Mouse (Mus musculus) C2C12 (cell line): Measurements from ENCODE around the gene Frmd4b. TPM values are rescaled to one million over a fixed set of nuclear protein-coding genes. Genes with fewer than 3 reads are reported as not detected.

Source experiments
- H3K27me3 ChIP-seq: one replicate; pipeline ENCODE4 v1.6.1; 2011; ENCODE audit not compliant: control insufficient read depth, insufficient read depth, insufficient read length
- H3K36me3 ChIP-seq: one replicate; pipeline ENCODE4 v1.6.1; 2011; ENCODE audit not compliant: control insufficient read depth, insufficient read depth
- H3K4me3 ChIP-seq: one replicate; pipeline ENCODE4 v1.5.1; 2011; ENCODE audit warnings: mild to moderate bottlenecking, control low read depth; ENCODE audit not compliant: poor library complexity, insufficient read depth, severe bottlenecking
- H3K79me2 ChIP-seq: one replicate; pipeline ENCODE4 v1.6.1; 2011; ENCODE audit not compliant: control insufficient read depth, insufficient read depth
- H3K79me3 ChIP-seq: one replicate; pipeline ENCODE4 v1.6.1; 2011; ENCODE audit warnings: low read depth, control low read depth
- H3ac ChIP-seq: one replicate; pipeline ENCODE3; 2011; ENCODE audit warnings: low read depth; ENCODE audit not compliant: control insufficient read depth, insufficient read length
- CEBPB ChIP-seq: IDR thresholded peaks from one replicate; pipeline ENCODE4 v1.6.1; 2011; ENCODE audit warnings: low read depth, mild to moderate bottlenecking, control low read depth, moderate library complexity
- CTCF ChIP-seq: IDR thresholded peaks from one replicate; pipeline ENCODE4 v1.5.1; 2011; ENCODE audit not compliant: control insufficient read depth, insufficient read depth, insufficient read length
- FOSL1 ChIP-seq: IDR thresholded peaks from one replicate; pipeline ENCODE4 v1.8.0; 2011; ENCODE audit warnings: mild to moderate bottlenecking, low read length; ENCODE audit not compliant: poor library complexity, insufficient read depth, severe bottlenecking
- MAX ChIP-seq: IDR thresholded peaks from one replicate; pipeline ENCODE4 v1.6.1; 2011; ENCODE audit warnings: mild to moderate bottlenecking, control low read depth
- MYOD1 ChIP-seq: IDR thresholded peaks from one replicate; pipeline ENCODE4 v1.6.1; 2011; ENCODE audit warnings: low read depth; ENCODE audit not compliant: control insufficient read depth, insufficient read length
- MYOG ChIP-seq: IDR thresholded peaks from one replicate; pipeline ENCODE4 v1.6.1; 2011; ENCODE audit not compliant: control insufficient read depth, insufficient read length; ENCODE audit errors: extremely low read depth
- USF1 ChIP-seq: IDR thresholded peaks from one replicate; pipeline ENCODE4 v1.6.1; 2011; ENCODE audit warnings: low read depth, mild to moderate bottlenecking, control low read depth, moderate library complexity
- polyA plus RNA-seq: library from polyadenylated mRNA; unstranded; fragments of >200 nt; fragmentation: generic; extraction: Trizol; gene quantifications from one replicate; pipeline ENCODE4 v1.2.1, GENCODE M21; 2012; ENCODE audit warnings: missing spikeins

Frmd4b gene
- polyA plus RNA-seq, 1 experiment, result not detected

DNA sequence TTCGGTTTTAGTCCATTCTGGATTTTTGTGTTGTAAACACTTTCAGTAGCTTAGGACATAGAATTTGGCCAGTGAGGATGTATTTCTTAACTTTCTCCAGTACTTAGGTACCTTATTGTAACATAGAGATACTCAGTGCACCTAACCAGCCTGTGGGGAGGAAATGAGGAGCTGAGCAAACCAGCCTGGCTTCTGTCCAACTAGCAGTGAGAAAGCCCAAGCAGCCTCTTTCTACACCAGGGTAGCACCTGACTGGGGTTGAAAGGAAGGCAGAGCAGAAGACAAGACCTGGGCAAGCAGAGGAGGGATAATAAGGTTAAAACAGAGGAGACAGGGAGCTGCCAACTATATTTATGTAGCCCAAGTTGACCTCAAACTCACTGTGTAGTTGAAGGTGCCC, 333.7 kb downstream of the Frmd4b start:
- Histone ChIP-seq H3K79me2 (no peaks in the 10 kb centered on the region), H3K27me3 (peaks cover 26% of the 10 kb centered on the region), H3K79me3 (no peaks in the 10 kb centered on the region), H3ac (no peak overlapping the region), H3K4me3 (no peak overlapping the region), H3K36me3 (no peaks in the 10 kb centered on the region)
- no peak for TF ChIP-seq MYOG
- no peak for TF ChIP-seq CEBPB
- no peak for TF ChIP-seq MYOD1
- TF ChIP-seq MAX, result no peak
- no peak for TF ChIP-seq USF1
- no peak for TF ChIP-seq FOSL1
- TF ChIP-seq CTCF, result no peak

DNA sequence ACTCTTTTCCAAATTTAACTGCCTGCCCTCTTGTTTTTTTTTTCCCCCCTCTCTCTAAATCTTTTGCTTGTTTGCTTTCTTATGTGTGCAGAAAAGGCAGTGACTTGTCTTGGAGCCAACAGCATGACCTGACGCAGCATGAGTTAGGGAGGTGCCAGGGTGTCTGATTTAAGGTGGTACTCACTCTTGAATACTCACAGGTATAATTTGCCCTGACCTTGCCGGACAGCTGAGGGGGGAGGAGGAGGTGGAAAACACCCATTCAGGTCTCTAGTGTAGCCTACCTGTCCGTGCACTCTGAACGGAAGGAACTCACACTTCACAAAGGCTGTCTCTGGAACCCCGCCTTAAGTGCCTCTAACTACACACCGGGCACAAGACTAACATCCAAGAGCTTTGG, 338.5 kb downstream of the Frmd4b start:
- H3K4me3 ChIP-seq, result no peak overlapping the region
- peaks cover 25% of the 10 kb centered on the region for H3K27me3 ChIP-seq
- no peak for TF ChIP-seq CTCF
- TF ChIP-seq USF1, result no peak
- TF ChIP-seq MYOD1, result no peak
- no peak for TF ChIP-seq CEBPB
- no peak for TF ChIP-seq MAX
- TF ChIP-seq FOSL1, result no peak
- no peak for TF ChIP-seq MYOG
- H3K79me3 ChIP-seq, result no peaks in the 10 kb centered on the region
- H3ac ChIP-seq, result no peak overlapping the region
- no peaks in the 10 kb centered on the region for H3K79me2 ChIP-seq
- H3K36me3 ChIP-seq, result no peaks in the 10 kb centered on the region

DNA sequence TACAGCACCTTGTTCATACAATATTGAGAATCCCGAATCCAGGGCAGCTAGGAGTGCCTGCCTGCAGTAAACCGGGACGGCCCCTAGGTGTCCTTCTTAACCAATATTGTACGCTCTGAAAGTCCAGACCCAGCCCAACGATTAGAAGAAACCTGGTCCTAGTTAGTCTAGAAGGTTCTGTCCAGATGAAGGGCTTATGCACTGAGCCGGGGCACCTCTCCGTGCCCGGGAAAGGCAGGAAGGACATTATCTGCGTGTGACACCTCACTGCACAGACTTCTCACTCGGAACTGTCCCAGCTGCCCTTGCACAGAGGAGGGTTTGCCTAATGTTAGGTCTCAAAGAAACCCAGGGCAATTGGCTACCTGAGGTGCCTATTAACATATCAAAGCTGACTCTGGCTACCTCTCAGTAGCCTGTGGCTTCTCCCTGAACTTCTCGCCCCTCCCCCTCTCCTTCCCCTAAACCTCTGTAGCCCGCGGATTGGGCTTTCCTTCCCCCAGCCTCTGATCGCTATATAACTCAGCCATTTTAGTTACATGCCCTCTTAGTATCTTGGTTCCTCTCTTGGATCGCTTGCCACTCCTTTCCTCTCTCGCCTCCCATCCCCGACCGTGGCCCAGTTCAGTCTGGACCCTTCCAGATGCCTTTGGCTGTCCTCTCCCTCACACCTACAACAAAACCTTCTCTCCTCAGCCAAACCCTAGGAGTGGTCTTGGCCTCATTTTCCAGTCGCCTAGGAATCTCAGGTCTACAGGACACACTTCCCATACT, 339.1 kb downstream of the Frmd4b start:
- Histone ChIP-seq H3K4me3 (no peak overlapping the region), H3K79me3 (no peaks in the 10 kb centered on the region), H3K27me3 (peaks cover 28% of the 10 kb centered on the region), H3K36me3 (no peaks in the 10 kb centered on the region), H3ac (peak overlapping the region; percentile 1), H3K79me2 (no peaks in the 10 kb centered on the region)
- no peak for TF ChIP-seq MYOG
- TF ChIP-seq MAX, result no peak
- no peak for TF ChIP-seq CEBPB
- peak; percentile 68 for TF ChIP-seq CTCF
- no peak for TF ChIP-seq USF1
- TF ChIP-seq FOSL1, result no peak
- no peak for TF ChIP-seq MYOD1

DNA sequence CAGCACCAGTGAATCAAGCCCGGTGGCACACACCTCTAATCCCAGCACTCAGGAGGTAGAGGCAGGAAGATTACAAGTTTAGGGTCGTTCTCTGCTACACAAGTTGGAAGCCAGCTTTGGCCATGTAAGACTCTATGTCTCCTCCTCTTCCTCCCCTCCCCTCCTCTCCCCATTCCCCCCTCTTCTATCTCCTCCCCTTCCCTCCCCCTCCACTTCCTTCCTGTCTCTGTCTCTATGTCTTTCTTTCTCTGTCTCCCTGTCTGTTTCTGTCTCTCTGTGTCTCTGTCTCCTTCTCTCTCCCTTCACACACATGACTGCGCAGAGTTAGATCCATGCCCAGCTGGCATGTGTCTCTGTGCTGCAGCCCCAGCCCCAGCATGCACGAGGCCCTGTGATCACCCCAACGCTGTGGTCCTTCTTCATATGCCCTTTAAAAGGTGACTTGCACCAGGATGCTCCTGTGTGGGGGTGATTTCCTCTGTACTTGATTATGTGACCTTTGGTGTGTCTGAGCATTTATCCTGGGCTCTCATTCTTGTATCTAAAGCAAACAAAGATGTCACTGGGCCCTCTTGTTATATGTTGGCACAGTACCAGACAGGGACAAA, 340.3 kb downstream of the Frmd4b start:
- Histone ChIP-seq H3K4me3 (no peak overlapping the region), H3K27me3 (peaks cover 31% of the 10 kb centered on the region), H3ac (no peak overlapping the region), H3K79me2 (no peaks in the 10 kb centered on the region), H3K36me3 (no peaks in the 10 kb centered on the region), H3K79me3 (no peaks in the 10 kb centered on the region)
- TF ChIP-seq MAX, result no peak
- TF ChIP-seq CTCF, result no peak
- no peak for TF ChIP-seq MYOD1
- TF ChIP-seq USF1, result no peak
- no peak for TF ChIP-seq FOSL1
- no peak for TF ChIP-seq MYOG
- no peak for TF ChIP-seq CEBPB

DNA sequence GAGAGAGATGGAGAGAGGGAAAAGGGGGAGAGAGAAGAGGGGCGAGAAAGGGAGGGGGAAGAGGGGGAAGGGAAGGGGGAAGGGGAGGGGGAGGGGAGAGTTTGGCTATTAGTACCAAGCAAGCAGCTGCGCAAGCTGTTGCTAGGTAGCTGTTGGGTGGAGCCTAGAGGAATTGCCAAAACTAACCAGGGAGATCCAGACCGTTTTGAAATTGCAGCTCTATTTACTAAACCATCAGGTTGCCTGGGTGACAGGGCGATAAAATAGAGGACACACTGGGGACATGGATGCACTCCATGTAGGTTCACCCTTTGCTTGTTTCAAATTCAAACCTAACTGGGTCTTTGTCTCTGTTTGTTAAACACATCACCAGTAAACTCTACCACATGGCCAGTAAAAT, 341.0 kb downstream of the Frmd4b start:
- H3K79me2 ChIP-seq, result no peaks in the 10 kb centered on the region
- H3K36me3 ChIP-seq, result no peaks in the 10 kb centered on the region
- H3K79me3 ChIP-seq, result no peaks in the 10 kb centered on the region
- peaks cover 26% of the 10 kb centered on the region for H3K27me3 ChIP-seq
- no peak overlapping the region for H3ac ChIP-seq
- no peak overlapping the region for H3K4me3 ChIP-seq
- TF ChIP-seq MAX (no peak), CTCF (no peak), CEBPB (no peak), FOSL1 (no peak), USF1 (no peak), MYOG (no peak), MYOD1 (no peak)
